Mouse (Mus musculus) C2C12 (cell line): Measurements from ENCODE around the gene Rint1.

Experiments
- CTCF ChIP-seq: IDR thresholded peaks from one replicate; pipeline ENCODE4 v1.5.1; 2011; ENCODE audit not compliant: control insufficient read depth, insufficient read depth, insufficient read length
- MAX ChIP-seq: IDR thresholded peaks from one replicate; pipeline ENCODE4 v1.6.1; 2011; ENCODE audit warnings: mild to moderate bottlenecking, control low read depth
- USF1 ChIP-seq: IDR thresholded peaks from one replicate; pipeline ENCODE4 v1.6.1; 2011; ENCODE audit warnings: low read depth, mild to moderate bottlenecking, control low read depth, moderate library complexity

GRCm38 (mm10) chr5:23845141-23845540 lies 57.6 kb downstream of the Rint1 start:
- TF ChIP-seq CTCF (no peak), USF1 (no peak), MAX (no peak)
